Mouse (Mus musculus): ENCODE results near the gene Pck2. TPM values are rescaled to one million over a fixed set of nuclear protein-coding genes. Genes with fewer than 3 reads are reported as not detected.
A peak's percentile ranks its signal among the peaks of the same experiment; 100 is the strongest.

The Pck2 gene
- polyA plus RNA-seq, 1 experiment from 2014 or later = 109 TPM

- in situ Hi-C loops (cut with MboI; ENCODE audit: low pct_unique_long_range_greater_than_20kb) = loop anchor here (25.0 kb wide), 1 partner anchor 704 kb away; the partner anchor contains the start of genes Bcl2l2, Gm20521, Pabpn1 and Ppp1r3e
- H3K27me3 ChIP-seq = no peaks in the 10 kb centered on the region
- peak; percentile 95 for ATAC-seq
- CTCF ChIA-PET = interaction anchor here (1.1 to 1.9 kb wide), 3 partner anchors 11 to 35 kb away, joined by 3 to 8 read pairs (median 4); partner anchors contain the start of gene Psme1
- no peak for TF ChIP-seq CTCF (IDR thresholded peaks at IDR 0.05)
- peak; percentile 78 for DNase-seq (ENCODE audit: low read depth, low spot score)
- POLR2A ChIA-PET = interaction anchor here (1.0 to 1.5 kb wide), 4 partner anchors 12 to 35 kb away, joined by 3 to 7 read pairs (median 4); partner anchors contain the start of genes A730061H03Rik and Dcaf11
Measured at GRCm38 (mm10) chr14:55591331-55591891, 51.3 kb downstream of the Pck2 start, which contains the start of gene Rnf31. Rnf31 (plus strand) TSS chr14:55591708.

- in situ Hi-C loops (cut with MboI; ENCODE audit: low pct_unique_long_range_greater_than_20kb) = loop anchor here (25.0 kb wide), 1 partner anchor 705 kb away; the partner anchor contains the start of genes Bcl2l2, Gm20521, Pabpn1 and Ppp1r3e
- no peak for DNase-seq (ENCODE audit: low read depth, low spot score)
- POLR2A ChIA-PET = interaction anchor here (0.6 to 1.4 kb wide), 3 partner anchors 12 to 1204 kb away, joined by 3 to 4 read pairs (median 3); no protein-coding TSS in a partner anchor
- no peak for TF ChIP-seq CTCF (IDR thresholded peaks at IDR 0.05)
- ATAC-seq = no peak
- CTCF ChIA-PET = interaction anchor here (1.0 kb wide), 1 partner anchor 10 kb away, joined by 4 read pairs; no protein-coding TSS in a partner anchor
- no peaks in the 10 kb centered on the region for H3K27me3 ChIP-seq
Measured at GRCm38 (mm10) chr14:55592226-55592625, 52.2 kb downstream of the Pck2 start.

GRCm38 (mm10) chr14:55596036-55596690, 56.1 kb downstream of the Pck2 start:
- DNase-seq (ENCODE audit: low read depth, low spot score) (no peak), ATAC-seq (no peak)
- H3K27me3 ChIP-seq = no peaks in the 10 kb centered on the region
- CTCF ChIA-PET = no interaction called here
- POLR2A ChIA-PET = interaction anchor here (0.7 kb wide), 1 partner anchor 55 kb away, joined by 6 read pairs; no protein-coding TSS in a partner anchor
- TF ChIP-seq CTCF (IDR thresholded peaks at IDR 0.05) = no peak
- in situ Hi-C loops (cut with MboI; ENCODE audit: low pct_unique_long_range_greater_than_20kb) = loop anchor here (25.0 kb wide), 1 partner anchor 709 kb away; the partner anchor contains the start of genes Bcl2l2, Gm20521, Pabpn1 and Ppp1r3e

- no peak for DNase-seq (ENCODE audit: low read depth, low spot score)
- POLR2A ChIA-PET = no interaction called here
- in situ Hi-C loops (cut with MboI; ENCODE audit: low pct_unique_long_range_greater_than_20kb) = loop anchor here (25.0 kb wide), 1 partner anchor 711 kb away; the partner anchor contains the start of genes Bcl2l2, Gm20521, Pabpn1 and Ppp1r3e
- H3K27me3 ChIP-seq = no peaks in the 10 kb centered on the region
- no peak for ATAC-seq
- CTCF ChIA-PET = interaction anchor here (1.4 kb wide), 1 partner anchor 10 kb away, joined by 3 read pairs; no protein-coding TSS in a partner anchor
- TF ChIP-seq CTCF (IDR thresholded peaks at IDR 0.05) = no peak
Measured at GRCm38 (mm10) chr14:55598521-55599390, 58.7 kb downstream of the Pck2 start.

Other genes starting within 250 kb of the Pck2 start
- gene Dhrs4, start 61.5 kb upstream of the Pck2 start, polyA plus RNA-seq (2021) = 71.3 TPM
- gene Carmil3, start 49.6 kb upstream of the Pck2 start, polyA plus RNA-seq (2021) = 2.6 TPM
- gene Cpne6, start 29.8 kb upstream of the Pck2 start, polyA plus RNA-seq (2021) = not detected
- gene Nrl, start 15.3 kb upstream of the Pck2 start, polyA plus RNA-seq (2021) = not detected
- gene Dcaf11, start 19.7 kb downstream of the Pck2 start, polyA plus RNA-seq (2021) = 71.7 TPM
- 4.7 TPM for gene A730061H03Rik, start 20.1 kb downstream of the Pck2 start, polyA plus RNA-seq (2021)
- gene Fitm1, start 35.4 kb downstream of the Pck2 start, polyA plus RNA-seq (2021) = not detected
- gene Psme1, start 37.9 kb downstream of the Pck2 start, polyA plus RNA-seq (2021) = 243 TPM
- gene Emc9, start 45.0 kb downstream of the Pck2 start, polyA plus RNA-seq (2021) = 7.3 TPM
- gene Psme2, start 50.8 kb downstream of the Pck2 start, polyA plus RNA-seq (2021) = 177 TPM
- 28.0 TPM for gene Rnf31, start 51.4 kb downstream of the Pck2 start, polyA plus RNA-seq (2021)
- 24.2 TPM for gene Irf9, start 63.3 kb downstream of the Pck2 start, polyA plus RNA-seq (2021)
- gene Rec8, start 77.8 kb downstream of the Pck2 start, polyA plus RNA-seq (2021) = not detected
- gene Ipo4, start 95.7 kb downstream of the Pck2 start, polyA plus RNA-seq (2021) = 116 TPM
- 1.5 TPM for gene Gm49378, start 97.6 kb downstream of the Pck2 start, polyA plus RNA-seq (2021)
- 109 TPM for gene Tm9sf1, start 103.5 kb downstream of the Pck2 start, polyA plus RNA-seq (2021)
- gene Tssk4, start 109.9 kb downstream of the Pck2 start, polyA plus RNA-seq (2021) = 0.42 TPM
- 29.7 TPM for gene Mdp1, start 120.2 kb downstream of the Pck2 start, polyA plus RNA-seq (2021)
- 35.9 TPM for gene Gmpr2, start 131.7 kb downstream of the Pck2 start, polyA plus RNA-seq (2021)
- gene Nedd8, start 131.9 kb downstream of the Pck2 start, polyA plus RNA-seq (2021) = 325 TPM
- 19.5 TPM for gene Tinf2, start 141.6 kb downstream of the Pck2 start, polyA plus RNA-seq (2021)
- gene Tgm1, start 173.7 kb downstream of the Pck2 start, polyA plus RNA-seq (2021) = 0.12 TPM
- gene Rabggta, start 182.0 kb downstream of the Pck2 start, polyA plus RNA-seq (2021) = 32.8 TPM
- gene Dhrs1, start 205.4 kb downstream of the Pck2 start, polyA plus RNA-seq (2021) = 87.3 TPM
- 25.5 TPM for gene Nop9, start 205.4 kb downstream of the Pck2 start, polyA plus RNA-seq (2021)
- gene Cideb, start 218.2 kb downstream of the Pck2 start, polyA plus RNA-seq (2021) = 1.9 TPM
- gene Ltb4r2, start 221.2 kb downstream of the Pck2 start, polyA plus RNA-seq (2021) = not detected
- not detected for gene Ltb4r1, start 225.7 kb downstream of the Pck2 start, polyA plus RNA-seq (2021)
- gene Adcy4, start 243.8 kb downstream of the Pck2 start, polyA plus RNA-seq (2021) = not detected
- gene Ripk3, start 248.6 kb downstream of the Pck2 start, polyA plus RNA-seq (2021) = 0.12 TPM